Mouse (Mus musculus) cerebral cortex, adult 2 months (tissue): Measurements from ENCODE around the gene Trem2.

Experiments
- WGBS: fragments of 180-500 bp; shearing (Covaris S2); methylation state at CpG from one replicate; pipeline ENCODE4 v1.1.7; 2018; 5-methylcytosine and 5-hydroxymethylcytosine counted together

Gene Trem2

GRCm38 (mm10) chr17:48346231-48346630, at the start of gene Trem2:
Gene Trem2, plus strand, starts transcription at chr17:48346401.
- 57% methylated on average over 5 of the region's 5 CpGs for WGBS

DNA sequence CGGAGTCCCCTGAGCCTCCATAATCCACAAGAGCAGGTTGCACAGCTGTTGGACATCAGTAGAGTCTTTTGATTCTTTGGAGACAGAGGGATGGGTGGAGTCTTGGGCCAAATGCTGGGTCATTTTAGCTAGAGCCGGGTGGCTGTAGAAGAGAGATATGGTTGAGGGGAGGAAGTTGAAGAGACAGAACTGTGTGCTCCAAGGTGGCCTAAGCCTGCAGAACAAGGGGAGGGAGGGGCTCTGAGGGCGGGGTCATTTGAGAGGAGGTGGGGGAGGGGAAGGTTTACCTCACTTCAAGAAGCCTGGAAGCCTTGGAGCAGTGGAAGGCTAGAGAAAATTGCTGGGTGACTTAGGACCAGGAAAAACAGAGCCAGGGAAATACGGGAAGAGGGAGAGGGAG, 47.0 kb upstream of the Trem2 start, which contains the start of gene Treml2:
Treml2 (plus strand) TSS at position 296 of the 400 bp plus-strand sequence.
- WGBS = 58% methylated on average over 3 of the region's 4 CpGs

GRCm38 (mm10) chr17:48299756-48300155, 46.4 kb upstream of the Trem2 start:
- WGBS = 56% methylated on average over 7 of the region's 7 CpGs

- 79% methylated on average over 7 of the region's 7 CpGs for WGBS
Measured at GRCm38 (mm10) chr17:48300199-48300598, 46.0 kb upstream of the Trem2 start.

DNA sequence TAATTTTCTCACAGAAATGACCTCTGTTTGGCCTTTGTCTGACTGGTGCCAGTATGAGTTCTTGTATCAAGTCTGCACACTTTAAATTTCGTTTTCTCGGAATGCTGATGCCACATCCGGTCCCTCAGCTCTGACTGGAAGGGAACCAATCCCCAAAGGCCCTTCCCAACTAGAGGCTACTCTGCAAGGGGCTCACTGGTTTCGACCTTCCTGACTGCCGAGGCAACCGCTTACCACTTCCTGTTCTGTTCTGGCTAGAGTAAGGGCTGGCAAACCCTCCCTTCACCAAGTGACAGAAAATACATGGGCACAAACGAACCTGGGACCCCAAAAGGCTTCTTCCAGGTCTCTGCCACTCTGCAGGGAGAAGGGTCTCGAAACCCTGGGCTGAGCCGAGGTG, 45.3 kb upstream of the Trem2 start:
- WGBS = 82% methylated on average over 9 of the region's 9 CpGs

GRCm38 (mm10) chr17:48301792-48302191, 44.4 kb upstream of the Trem2 start:
- WGBS = 93% methylated on average over 5 of the region's 5 CpGs

- 85% methylated on average over 2 of the region's 2 CpGs for WGBS
Measured at GRCm38 (mm10) chr17:48312124-48312523, 34.1 kb upstream of the Trem2 start.

DNA sequence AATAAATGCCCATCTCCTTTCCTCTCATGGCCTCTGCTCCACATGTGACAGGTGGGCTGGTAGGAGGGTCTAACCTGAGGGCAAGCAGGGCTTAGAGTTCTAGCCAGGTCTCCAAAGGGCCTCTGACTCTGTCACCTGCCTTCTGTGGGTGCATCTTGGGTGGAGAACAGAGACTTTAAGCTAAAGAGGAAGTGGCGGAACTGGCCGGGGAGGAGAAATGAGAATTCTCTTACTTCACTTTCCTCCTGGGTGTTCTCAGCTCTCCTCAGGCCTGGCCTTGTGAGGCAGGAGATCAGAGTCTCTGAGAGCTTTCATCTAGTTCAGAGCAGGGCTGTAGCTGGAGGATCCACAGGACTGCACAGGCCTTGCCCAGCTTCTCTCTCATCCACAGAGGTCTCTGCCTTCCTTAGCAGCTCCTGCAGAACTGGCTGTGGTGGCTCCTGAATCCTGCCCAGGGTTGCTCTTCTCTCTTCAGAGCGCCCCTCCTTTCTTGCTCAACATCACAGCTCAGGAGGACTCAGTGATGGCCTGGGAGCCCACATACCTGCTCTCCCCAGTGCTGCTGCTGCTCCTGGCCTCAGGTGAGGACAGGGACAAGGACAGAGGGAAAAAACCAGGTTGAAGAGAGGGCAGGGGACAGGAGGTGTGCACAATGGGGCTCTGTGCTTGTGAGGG, 30.2 kb upstream of the Trem2 start, which contains the start of gene B430306N03Rik:
B430306N03Rik (plus strand) TSS at position 237 of the 675 bp plus-strand sequence.
- WGBS = 76% methylated on average over 3 of the region's 3 CpGs

GRCm38 (mm10) chr17:48318686-48319085, 27.5 kb upstream of the Trem2 start:
- WGBS = 94% methylated on average over 1 of the region's 1 CpGs

DNA sequence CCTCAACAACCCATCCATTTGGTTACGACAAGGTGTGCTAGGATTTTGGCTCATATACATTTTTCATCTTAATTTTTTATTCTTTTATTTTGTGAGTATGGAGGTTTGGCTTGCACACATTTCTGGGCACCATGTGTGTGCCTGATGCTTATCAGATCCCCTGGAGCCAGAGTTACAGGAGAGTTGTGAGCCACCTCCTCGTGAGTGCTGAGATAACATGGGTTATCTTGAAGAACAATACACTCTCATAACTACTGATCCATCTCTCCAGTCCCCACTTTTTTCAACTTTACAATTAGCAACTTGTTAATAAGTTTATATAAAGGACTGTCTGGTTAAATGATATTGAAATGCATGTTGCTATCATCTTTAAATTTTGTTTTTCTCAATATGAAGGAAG, 24.9 kb upstream of the Trem2 start:
- 89% methylated on average over 2 of the region's 2 CpGs for WGBS

GRCm38 (mm10) chr17:48323236-48323635, 23.0 kb upstream of the Trem2 start:
- WGBS = 80% methylated on average over 3 of the region's 3 CpGs

DNA sequence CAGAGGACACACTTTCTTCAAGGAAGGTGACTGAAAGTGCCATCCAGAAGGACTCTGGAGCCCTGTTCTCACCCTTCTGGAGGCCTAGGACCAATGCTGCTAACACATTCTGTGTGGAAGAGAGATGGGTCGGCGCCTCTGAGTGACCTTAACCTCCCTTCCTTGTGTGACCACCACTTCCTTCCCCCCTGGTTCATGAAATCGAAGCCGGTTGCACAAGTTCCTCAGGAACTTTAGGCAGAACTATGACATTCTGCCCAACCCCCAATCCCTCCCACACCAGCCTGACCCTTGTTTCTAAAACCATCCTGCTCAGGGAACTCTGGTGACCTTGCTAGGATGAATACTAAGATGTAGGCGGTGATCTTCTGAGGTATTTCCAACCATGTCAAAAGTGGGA, 21.9 kb upstream of the Trem2 start:
- WGBS = 86% methylated on average over 5 of the region's 5 CpGs

DNA sequence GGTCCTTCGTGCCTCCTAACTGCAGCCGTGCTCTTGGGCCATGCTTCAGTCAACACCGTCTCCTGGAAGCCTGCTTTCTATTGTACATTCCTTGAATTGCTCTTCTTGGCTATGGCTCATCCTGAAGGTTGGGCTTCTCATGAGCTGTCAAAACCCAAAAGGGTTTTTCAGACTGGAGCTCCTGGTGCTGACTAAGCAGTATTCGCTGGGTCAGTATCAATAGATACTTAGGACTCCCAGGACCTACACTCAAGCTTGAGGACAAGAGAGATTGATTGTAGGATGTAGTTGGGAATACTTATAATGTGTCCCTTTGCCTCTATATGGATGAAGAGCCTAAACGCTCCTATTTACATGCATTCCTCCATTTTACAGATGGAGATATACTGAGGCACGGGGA, 21.1 kb upstream of the Trem2 start:
- WGBS = 96% methylated on average over 6 of the region's 6 CpGs

GRCm38 (mm10) chr17:48325638-48326037, 20.6 kb upstream of the Trem2 start:
- 67% methylated on average over 11 of the region's 11 CpGs for WGBS

DNA sequence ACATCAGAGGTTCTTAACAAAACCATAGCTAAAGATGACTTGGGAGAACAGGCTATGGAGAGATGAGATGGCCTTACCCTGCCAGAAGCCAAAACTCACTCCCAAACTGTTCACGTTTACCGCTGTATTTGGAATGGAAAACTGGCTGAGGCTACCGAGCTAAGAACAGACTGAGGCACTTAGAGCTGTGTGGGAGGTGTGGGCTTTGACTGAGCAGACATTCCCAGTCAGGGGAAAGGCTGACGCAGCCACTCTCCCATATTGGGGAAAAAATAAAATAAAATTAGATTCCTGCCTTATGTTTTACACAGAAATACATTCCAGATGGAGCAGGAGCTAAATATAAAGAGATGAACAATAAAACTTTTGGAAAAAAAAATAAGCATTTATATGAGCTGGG, 19.5 kb upstream of the Trem2 start:
- WGBS = 35% methylated on average over 4 of the region's 4 CpGs

- WGBS = 92% methylated on average over 2 of the region's 2 CpGs
Measured at GRCm38 (mm10) chr17:48332524-48332923, 13.7 kb upstream of the Trem2 start.

DNA sequence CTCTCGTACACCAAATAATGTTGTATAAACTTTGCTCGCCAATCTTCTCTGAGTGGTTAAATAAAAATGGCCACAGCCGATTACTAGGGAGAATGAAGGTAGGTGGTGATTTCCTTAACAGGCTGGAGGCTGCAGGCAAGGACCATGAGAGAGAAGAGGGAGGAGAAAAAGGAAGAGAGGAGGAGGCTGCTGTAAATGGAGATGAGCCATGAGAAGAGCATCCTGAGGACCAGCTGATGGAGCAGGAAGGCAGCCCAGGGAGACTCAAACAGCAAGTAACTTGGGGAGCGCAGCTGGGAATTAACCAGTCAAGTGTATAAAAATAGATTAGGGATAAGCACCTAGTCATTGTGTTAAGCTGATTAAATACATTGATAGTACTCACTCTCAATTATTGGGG, 12.0 kb upstream of the Trem2 start:
- 58% methylated on average over 4 of the region's 4 CpGs for WGBS

- WGBS = 7% methylated on average over 6 of the region's 6 CpGs
Measured at GRCm38 (mm10) chr17:48336857-48337256, 9.3 kb upstream of the Trem2 start.

DNA sequence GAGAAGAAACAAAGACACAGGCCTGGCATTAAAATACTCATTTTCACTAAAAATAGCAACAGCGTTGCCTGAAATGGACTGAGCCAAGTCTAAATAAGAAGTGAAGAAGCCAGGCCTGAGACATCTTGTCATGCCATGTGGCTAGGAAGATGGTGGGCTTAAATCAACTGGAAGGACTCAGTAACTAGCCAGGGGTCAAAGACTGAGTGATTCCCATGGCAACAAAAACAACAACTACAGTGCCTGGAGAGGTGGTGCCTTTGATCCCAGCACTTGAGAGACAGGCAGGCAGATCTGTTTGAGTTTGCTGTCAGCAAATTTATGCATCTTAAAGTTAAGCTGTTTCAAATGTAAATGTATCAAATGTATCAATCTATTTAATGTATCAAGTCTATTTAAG, 5.9 kb upstream of the Trem2 start:
- 44% methylated on average over 1 of the region's 1 CpGs for WGBS

DNA sequence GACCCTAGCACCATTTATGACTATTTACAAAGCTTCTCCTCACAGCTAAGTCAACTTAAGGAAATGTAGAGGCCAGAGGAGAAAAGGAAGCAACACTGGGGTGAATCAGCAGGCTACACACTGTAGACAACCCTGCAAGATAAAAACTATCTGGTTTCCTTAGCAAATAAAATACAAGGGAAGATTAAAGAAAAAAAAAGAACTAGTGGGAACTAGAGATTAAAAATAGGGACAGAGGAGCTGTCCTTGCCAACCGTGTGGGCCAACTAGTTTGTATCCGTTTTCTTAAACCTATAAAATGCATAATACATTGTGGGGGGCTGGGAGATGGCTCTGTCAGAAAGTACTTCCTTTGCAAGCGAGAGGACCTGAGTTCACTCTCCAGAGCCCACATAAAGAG, 4.3 kb upstream of the Trem2 start:
- WGBS = 44% methylated on average over 3 of the region's 3 CpGs

- 95% methylated on average over 2 of the region's 2 CpGs for WGBS
Measured at GRCm38 (mm10) chr17:48343065-48343464, 3.1 kb upstream of the Trem2 start.

GRCm38 (mm10) chr17:48345824-48346223, 377 bp upstream of the Trem2 start:
- WGBS = 81% methylated on average over 4 of the region's 4 CpGs

- WGBS = 52% methylated on average over 4 of the region's 4 CpGs
Measured at GRCm38 (mm10) chr17:48346834-48347233, 633 bp downstream of the Trem2 start.

GRCm38 (mm10) chr17:48347287-48347686, 1.1 kb downstream of the Trem2 start:
- WGBS = 71% methylated on average over 2 of the region's 2 CpGs
